Mouse (Mus musculus): ENCODE measurements around the gene Wdr66. TPM values are rescaled to one million over a fixed set of nuclear protein-coding genes. Genes with fewer than 3 reads are reported as not detected.

Wdr66 gene
- polyA plus RNA-seq, 1 experiment = 0.89 TPM

GRCm38 (mm10) chr5:123279248-123279647 is 27.3 kb downstream of the Wdr66 start:
- TF ChIP-seq CTCF (IDR thresholded peaks at IDR 0.05; ENCODE audit: extremely low read depth, insufficient read depth, insufficient read length, insufficient replicate concordance) (no peak), POLR2A (IDR thresholded peaks at IDR 0.05; ENCODE audit: low read depth, low read length) (no peak)
- H3K4me1 ChIP-seq (ENCODE audit: control insufficient read depth, insufficient read depth, insufficient read length) = no peaks in the 10 kb centered on the region
- no peak for DNase-seq (ENCODE audit: low read depth in 1 of 2, low spot score in 2 of 2)
- WGBS = 91% methylated on average over 4 of the region's 4 CpGs
- H3K4me3 ChIP-seq (ENCODE audit: extremely low read depth, insufficient read depth, insufficient read length) = no peak overlapping the region
- no peaks in the 10 kb centered on the region for H3K27me3 ChIP-seq (ENCODE audit: control insufficient read depth, insufficient read depth, low read length)
- no peaks in the 10 kb centered on the region for H3K36me3 ChIP-seq (ENCODE audit: control insufficient read depth, insufficient read depth, low read length)
- no peak overlapping the region for H3K27ac ChIP-seq (ENCODE audit: insufficient read depth, low read length)

GRCm38 (mm10) chr5:123281336-123282136 is 29.6 kb downstream of the Wdr66 start:
- H3K4me3 ChIP-seq (ENCODE audit: extremely low read depth, insufficient read depth, insufficient read length) = no peak overlapping the region

GRCm38 (mm10) chr5:123285174-123285573 is 33.3 kb downstream of the Wdr66 start:
- peak; percentile 19; the same call in 1 of the 2 replicates for TF ChIP-seq CTCF (IDR thresholded peaks at IDR 0.05; ENCODE audit: extremely low read depth, insufficient read depth, insufficient read length, insufficient replicate concordance)
- TF ChIP-seq POLR2A (IDR thresholded peaks at IDR 0.05; ENCODE audit: low read depth, low read length) = no peak
- H3K27ac ChIP-seq (ENCODE audit: insufficient read depth, low read length) = no peak overlapping the region
- peak in 1 of 2 experiments; percentile 33 for DNase-seq (ENCODE audit: low read depth in 1 of 2, low spot score in 2 of 2)
- H3K27me3 ChIP-seq (ENCODE audit: control insufficient read depth, insufficient read depth, low read length) = no peaks in the 10 kb centered on the region
- H3K36me3 ChIP-seq (ENCODE audit: control insufficient read depth, insufficient read depth, low read length) = no peaks in the 10 kb centered on the region
- H3K4me1 ChIP-seq (ENCODE audit: control insufficient read depth, insufficient read depth, insufficient read length) = no peaks in the 10 kb centered on the region
- 49% methylated on average over 8 of the region's 8 CpGs for WGBS
- H3K4me3 ChIP-seq (ENCODE audit: extremely low read depth, insufficient read depth, insufficient read length) = no peak overlapping the region

More at GRCm38 (mm10) chr5:123281336-123282136, 29.6 kb downstream of the Wdr66 start:
- Histone ChIP-seq H3K27ac (ENCODE audit: insufficient read depth, low read length) (no peak overlapping the region), H3K36me3 (ENCODE audit: control insufficient read depth, insufficient read depth, low read length) (no peaks in the 10 kb centered on the region), H3K27me3 (ENCODE audit: control insufficient read depth, insufficient read depth, low read length) (no peaks in the 10 kb centered on the region), H3K4me1 (ENCODE audit: control insufficient read depth, insufficient read depth, insufficient read length) (no peaks in the 10 kb centered on the region)
- WGBS = 82% methylated on average over 9 of the region's 9 CpGs
- DNase-seq (ENCODE audit: low read depth in 1 of 2, low spot score in 2 of 2) = no peak
- no peak for TF ChIP-seq POLR2A (IDR thresholded peaks at IDR 0.05; ENCODE audit: low read depth, low read length)
- TF ChIP-seq CTCF (IDR thresholded peaks at IDR 0.05; ENCODE audit: extremely low read depth, insufficient read depth, insufficient read length, insufficient replicate concordance) = no peak

- 85% methylated on average over 5 of the region's 5 CpGs for WGBS
- no peaks in the 10 kb centered on the region for H3K27me3 ChIP-seq (ENCODE audit: control insufficient read depth, insufficient read depth, low read length)
- H3K27ac ChIP-seq (ENCODE audit: insufficient read depth, low read length) = no peak overlapping the region
- DNase-seq (ENCODE audit: low read depth in 1 of 2, low spot score in 2 of 2) = peak in 1 of 2 experiments; percentile 12
- no peaks in the 10 kb centered on the region for H3K36me3 ChIP-seq (ENCODE audit: control insufficient read depth, insufficient read depth, low read length)
- H3K4me1 ChIP-seq (ENCODE audit: control insufficient read depth, insufficient read depth, insufficient read length) = no peaks in the 10 kb centered on the region
- H3K4me3 ChIP-seq (ENCODE audit: extremely low read depth, insufficient read depth, insufficient read length) = no peak overlapping the region
- TF ChIP-seq POLR2A (IDR thresholded peaks at IDR 0.05; ENCODE audit: low read depth, low read length) (no peak), CTCF (IDR thresholded peaks at IDR 0.05; ENCODE audit: extremely low read depth, insufficient read depth, insufficient read length, insufficient replicate concordance) (no peak)
Observed at GRCm38 (mm10) chr5:123288079-123288478, 36.2 kb downstream of the Wdr66 start.

DNA sequence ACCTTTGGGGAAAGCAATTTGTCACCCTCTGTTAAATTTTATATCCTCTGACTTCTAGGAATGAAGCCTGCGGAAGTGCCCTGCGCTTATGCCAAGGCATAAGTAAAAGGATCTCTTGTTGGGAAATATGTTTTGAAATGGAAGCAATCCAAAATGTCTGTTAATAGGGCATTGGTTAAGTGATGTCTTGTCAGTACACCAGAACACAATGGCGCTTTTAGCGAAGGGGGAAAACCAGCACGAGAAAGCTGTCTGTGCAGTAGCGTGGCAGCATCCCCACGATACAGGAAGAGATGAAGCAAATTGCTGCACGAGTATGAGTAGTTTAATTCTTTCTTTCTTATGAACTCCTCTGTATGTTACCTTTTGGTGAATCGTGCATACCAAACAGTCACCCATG is 42.8 kb downstream of the Wdr66 start:
- no peak for DNase-seq (ENCODE audit: low read depth in 1 of 2, low spot score in 2 of 2)
- no peaks in the 10 kb centered on the region for H3K36me3 ChIP-seq (ENCODE audit: control insufficient read depth, insufficient read depth, low read length)
- H3K4me1 ChIP-seq (ENCODE audit: control insufficient read depth, insufficient read depth, insufficient read length) = no peaks in the 10 kb centered on the region
- TF ChIP-seq CTCF (IDR thresholded peaks at IDR 0.05; ENCODE audit: extremely low read depth, insufficient read depth, insufficient read length, insufficient replicate concordance) = no peak
- H3K27me3 ChIP-seq (ENCODE audit: control insufficient read depth, insufficient read depth, low read length) = no peaks in the 10 kb centered on the region
- H3K4me3 ChIP-seq (ENCODE audit: extremely low read depth, insufficient read depth, insufficient read length) = no peak overlapping the region
- WGBS = 81% methylated on average over 9 of the region's 9 CpGs
- H3K27ac ChIP-seq (ENCODE audit: insufficient read depth, low read length) = no peak overlapping the region

- TF ChIP-seq CTCF (IDR thresholded peaks at IDR 0.05; ENCODE audit: extremely low read depth, insufficient read depth, insufficient read length, insufficient replicate concordance) (peak; percentile 36; the same call in 1 of the 2 replicates), POLR2A (IDR thresholded peaks at IDR 0.05; ENCODE audit: low read depth, low read length) (no peak)
- Histone ChIP-seq H3K27me3 (ENCODE audit: control insufficient read depth, insufficient read depth, low read length) (no peaks in the 10 kb centered on the region), H3K4me1 (ENCODE audit: control insufficient read depth, insufficient read depth, insufficient read length) (no peaks in the 10 kb centered on the region), H3K27ac (ENCODE audit: insufficient read depth, low read length) (no peak overlapping the region), H3K4me3 (ENCODE audit: extremely low read depth, insufficient read depth, insufficient read length) (no peak overlapping the region), H3K36me3 (ENCODE audit: control insufficient read depth, insufficient read depth, low read length) (no peaks in the 10 kb centered on the region)
- 74% methylated on average over 12 of the region's 12 CpGs for WGBS
- DNase-seq (ENCODE audit: low read depth in 1 of 2, low spot score in 2 of 2) = peak in 1 of 2 experiments; percentile 35
Observed at GRCm38 (mm10) chr5:123296224-123296806, 44.4 kb downstream of the Wdr66 start.

All from spleen, adult 2 months (tissue).